Mouse (Mus musculus) layer of hippocampus, postnatal 14 days (tissue): ENCODE results near the gene Tdgf1. TPM values are rescaled to one million over a fixed set of nuclear protein-coding genes. Genes with fewer than 3 reads are reported as not detected.

ENCODE experiments used
- DNase-seq, 2 experiments: peaks; one replicate each; pipeline ENCODE4 v3.0.0; 2021 to 2022; ENCODE audit warnings: low spot score in 2 of 2, mixed read lengths in 1 of 2
- total RNA-seq, 2 experiments: library from RNA; stranded (reverse); gene quantifications; 2 replicates each; pipeline ENCODE4 v1.2.3; 2021

Tdgf1 gene
- total RNA-seq, 2 experiments from 2014 or later: 0.37 to 0.57 TPM

- peak; percentile 71 to 78 for DNase-seq
Measured at GRCm38 (mm10) chr9:110953550-110954461, 7.8 kb upstream of the Tdgf1 start.

GRCm38 (mm10) chr9:110952931-110953549 is 7.1 kb upstream of the Tdgf1 start:
- no peak for DNase-seq

- DNase-seq: no peak
Measured at GRCm38 (mm10) chr9:110952398-110952797, 6.4 kb upstream of the Tdgf1 start.

GRCm38 (mm10) chr9:110951866-110952265 is 5.9 kb upstream of the Tdgf1 start:
- no peak for DNase-seq

GRCm38 (mm10) chr9:110951397-110951796 is 5.4 kb upstream of the Tdgf1 start, which contains the start of gene Lrrc2:
Gene Lrrc2, plus strand, starts transcription at chr9:110951545.
- DNase-seq: no peak

- no peak for DNase-seq
Measured at GRCm38 (mm10) chr9:110950109-110950508, 4.2 kb upstream of the Tdgf1 start.

GRCm38 (mm10) chr9:110948813-110949310 is 2.9 kb upstream of the Tdgf1 start:
- no peak for DNase-seq

GRCm38 (mm10) chr9:110947900-110948299 is 1.9 kb upstream of the Tdgf1 start:
- no peak for DNase-seq

GRCm38 (mm10) chr9:110947261-110947661 is 1.3 kb upstream of the Tdgf1 start:
- DNase-seq: no peak

GRCm38 (mm10) chr9:110946548-110947044 is 638 bp upstream of the Tdgf1 start:
- DNase-seq: no peak

- no peak for DNase-seq
Measured at GRCm38 (mm10) chr9:110945343-110945742, 615 bp downstream of the Tdgf1 start.

GRCm38 (mm10) chr9:110944265-110944664 is 1.7 kb downstream of the Tdgf1 start:
- DNase-seq: no peak

- DNase-seq: no peak
Measured at GRCm38 (mm10) chr9:110937506-110938490, 8.2 kb downstream of the Tdgf1 start.

- no peak for DNase-seq
Measured at GRCm38 (mm10) chr9:110935941-110936340, 10.0 kb downstream of the Tdgf1 start.

- DNase-seq: peak; percentile 58 to 85
Measured at GRCm38 (mm10) chr9:110933850-110934437, 12.0 kb downstream of the Tdgf1 start.

- DNase-seq: no peak
Measured at GRCm38 (mm10) chr9:110931573-110931972, 14.4 kb downstream of the Tdgf1 start.

GRCm38 (mm10) chr9:110922759-110923158 is 23.2 kb downstream of the Tdgf1 start:
- peak; percentile 57 to 80 for DNase-seq

- DNase-seq: no peak
Measured at GRCm38 (mm10) chr9:110920665-110921419, 25.1 kb downstream of the Tdgf1 start.

GRCm38 (mm10) chr9:110916786-110917185 is 29.2 kb downstream of the Tdgf1 start, which contains the start of gene Fam240a:
Gene Fam240a, minus strand, starts transcription at chr9:110916861.
- no peak for DNase-seq
